9 mouse cellular contexts compared by ENCODE assay signal in the genomic region with DNA sequence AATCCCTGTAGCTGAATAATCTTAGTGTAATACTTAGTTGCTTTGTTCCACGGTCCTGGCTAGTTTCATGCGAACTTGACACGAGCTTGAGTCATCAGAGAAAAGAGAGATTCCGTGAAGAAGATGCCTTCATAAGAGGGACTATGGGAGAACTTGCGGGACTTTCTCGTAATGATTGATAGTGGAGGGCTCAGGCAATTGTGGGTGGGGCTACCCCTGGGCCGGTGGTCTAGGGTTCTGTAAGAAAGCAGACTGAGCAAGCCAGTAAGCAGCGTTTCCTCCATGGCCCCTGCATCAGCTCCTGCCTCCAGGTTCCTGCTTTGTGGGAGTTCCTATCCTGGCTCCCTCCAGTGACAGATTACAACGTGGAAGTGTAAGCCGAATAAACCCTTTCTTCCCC. TPM values are rescaled to one million over a fixed set of nuclear protein-coding genes. Genes with fewer than 3 reads are reported as not detected.
DNase-seq lines count a peak whose midpoint lies in the region; ATAC-seq and TF ChIP-seq lines count a peak whose summit lies in the region.
"Had no signal": no experiment of that assay in that cellular context is flagged by ENCODE, and none has a peak within 500 bp of the region (broad histone marks: within the 10 kb centered on the region; RNA-seq: fewer than 3 reads in every experiment).

No protein-coding gene starts in this region.

- WGBS in limb, embryonic 14.5 days: 28% methylated on average over 10 of the region's 10 CpGs

- H3K27ac ChIP-seq in limb, embryonic 14.5 days (replicated peaks; ENCODE audit: low read depth, low read length): no peak overlapping the region

- H3K4me3 ChIP-seq in limb, embryonic 14.5 days (replicated peaks; ENCODE audit: low read length): peak overlapping the region; percentile 57; the same call in 1 of the 2 replicates

- no peaks in the 10 kb centered on the region for H3K9me3 ChIP-seq in limb, embryonic 14.5 days (ENCODE audit: control insufficient read depth, low read length)

- H3K4me1 ChIP-seq in limb, embryonic 14.5 days (ENCODE audit: control insufficient read depth, insufficient read depth, low read length): peaks cover 9% of the 10 kb centered on the region

- no peak for ATAC-seq in limb, embryonic 14.5 days (ENCODE audit: low FRiP score, low read depth)

- no peaks in the 10 kb centered on the region for H3K27me3 ChIP-seq in limb, embryonic 14.5 days (ENCODE audit: control insufficient read depth, insufficient read depth, low read length)

- peak overlapping the region; percentile 76 for H3K4me2 ChIP-seq in limb, embryonic 14.5 days (replicated peaks; ENCODE audit: low read depth, low read length, severe bottlenecking)

- no peak overlapping the region for H3K9ac ChIP-seq in limb, embryonic 14.5 days (ENCODE audit: low read depth, low read length, severe bottlenecking)

- DNase-seq in gastrocnemius, postnatal 25 days: peak; percentile 20
- no peak for DNase-seq in gastrocnemius, postnatal 14 days
- DNase-seq in thymus, postnatal 4 days: peak; percentile 36
- no peak for DNase-seq in thymus, postnatal 14 days
- no peak for DNase-seq in limb, embryonic 14.5 days (ENCODE audit: low spot score)
- DNase-seq in spleen, adult 18-20 months: no peak
- DNase-seq in right cerebral cortex, adult 2 months (ENCODE audit: low spot score in 2 of 2): no peak
- no peak for DNase-seq in adrenal gland, adult 8-10 months

- TF ChIP-seq POLR2A in limb, embryonic 14.5 days (IDR thresholded peaks at IDR 0.05; ENCODE audit: borderline replicate concordance, extremely low read depth, insufficient read depth, insufficient read length): no peak

- H3K36me3 ChIP-seq in limb, embryonic 14.5 days (ENCODE audit: control insufficient read depth, insufficient read depth, low read length): no peaks in the 10 kb centered on the region

- intact Hi-C loops in gastrocnemius, postnatal 14 days (cut with DNase I; ENCODE audit: low total_unique reads): loop anchor here (10.0 kb wide), 1 partner anchor 164 kb away; no protein-coding TSS in a partner anchor

RNA-seq across cellular contexts. Expression of a gene that starts 0.8 kb away (rescaled TPM):
- total RNA-seq in gastrocnemius, postnatal 25 days (2021): 1 to 10 TPM; 2.9 TPM
- total RNA-seq in gastrocnemius, postnatal 14 days (2021): 1 to 10 TPM; 1.7 to 3.2 TPM
- polyA plus RNA-seq in limb, embryonic 14.5 days (2012; rRNA removed): 3.6 and 3.9 TPM in 2 replicates
- polyA plus RNA-seq in limb, embryonic 14.5 days (2014; fragmentation: Nextera tagmentation; extraction: Ambion mirVana): 4.2 and 4.3 TPM in 2 replicates
- 10 to 100 TPM in 1 of 4 experiments, 1 to 10 TPM in 3; 5.5 to 13.4 (median 8.9) TPM for total RNA-seq in adrenal gland, adult 8-10 months (2022)

RNA-seq across cellular contexts. Expression of a gene that starts 7.7 kb away (rescaled TPM):
- total RNA-seq in gastrocnemius, postnatal 25 days (2021): not detected
- not detected for total RNA-seq in gastrocnemius, postnatal 14 days (2021)
- 0.82 and 0.95 TPM in 2 replicates for polyA plus RNA-seq in limb, embryonic 14.5 days (2012; rRNA removed)
- polyA plus RNA-seq in limb, embryonic 14.5 days (2014; fragmentation: Nextera tagmentation; extraction: Ambion mirVana): 0.19 and 0.40 TPM in 2 replicates
- total RNA-seq in adrenal gland, adult 8-10 months (2022): 1 to 10 TPM in 2 of 4 experiments, under 1 TPM in 2; 0.63 to 3.3 (median 1.6) TPM
- total RNA-seq: ES-E14 had no signal

RNA-seq across cellular contexts. Expression of a gene that starts 43.8 kb away (rescaled TPM):
- total RNA-seq in gastrocnemius, postnatal 25 days (2021): 10 to 100 TPM; 18.4 to 23.1 TPM
- 10 to 100 TPM; 27.1 to 27.9 TPM for total RNA-seq in gastrocnemius, postnatal 14 days (2021)
- polyA plus RNA-seq in limb, embryonic 14.5 days (2012; rRNA removed): 103 and 120 TPM in 2 replicates
- 69.8 and 73.7 TPM in 2 replicates for polyA plus RNA-seq in limb, embryonic 14.5 days (2014; fragmentation: Nextera tagmentation; extraction: Ambion mirVana)
- 10 to 100 TPM; 73.1 to 83.0 (median 79.9) TPM for total RNA-seq in adrenal gland, adult 8-10 months (2022)

Comparison
In these comparisons a context has a peak if more than half of its experiments do, and no peak if none do; other contexts are left out.
1. DNase-seq: peak in gastrocnemius, postnatal 25 days (single experiment) and thymus, postnatal 4 days (single experiment); none in gastrocnemius, postnatal 14 days (single experiment), thymus, postnatal 14 days (single experiment), limb, embryonic 14.5 days (single experiment), spleen, adult 18-20 months (0 of 2), right cerebral cortex, adult 2 months (0 of 2) and adrenal gland, adult 8-10 months (single experiment).